Mouse (Mus musculus) erythroblast, embryonic 14.5 days (primary cell): ENCODE data around the gene AL732309.1. TPM values are rescaled to one million over a fixed set of nuclear protein-coding genes. Genes with fewer than 3 reads are reported as not detected.

ENCODE experiments used
- H3K27me3 ChIP-seq: 2 replicates; pipeline ENCODE4 v1.6.1; 2012; ENCODE audit warnings: inconsistent platforms; ENCODE audit not compliant: control insufficient read depth
- H3K36me3 ChIP-seq: 2 replicates; pipeline ENCODE4 v1.6.1; 2012; ENCODE audit warnings: mild to moderate bottlenecking, inconsistent platforms; ENCODE audit not compliant: control insufficient read depth
- H3K4me1 ChIP-seq: 2 replicates; pipeline ENCODE4 v1.6.1; 2012; ENCODE audit warnings: inconsistent platforms; ENCODE audit not compliant: control insufficient read depth
- H3K4me3 ChIP-seq: replicated peaks from 2 replicates; pipeline ENCODE3; 2012; ENCODE audit warnings: moderate library complexity, mild to moderate bottlenecking, inconsistent platforms
- H3K9me3 ChIP-seq: 2 replicates; pipeline ENCODE4 v1.6.1; 2012; ENCODE audit warnings: low read length, inconsistent platforms, mixed read lengths; ENCODE audit not compliant: control insufficient read depth
- GATA1 ChIP-seq: IDR thresholded peaks from 2 replicates; pipeline ENCODE4 v1.6.1; 2012; ENCODE audit warnings: low read length, inconsistent platforms, mixed read lengths
- TAL1 ChIP-seq: IDR thresholded peaks from 3 replicates; pipeline ENCODE4 v1.6.1; 2012; ENCODE audit warnings: low read length, inconsistent platforms, mixed read lengths
- polyA plus RNA-seq: library from polyadenylated mRNA; stranded (reverse); fragments of >175 nt; gene quantifications from 2 replicates; pipeline ENCODE4 v1.2.3, GENCODE M21; 2012

Gene AL732309.1
- polyA plus RNA-seq, 1 experiment = 0.06 TPM

DNA sequence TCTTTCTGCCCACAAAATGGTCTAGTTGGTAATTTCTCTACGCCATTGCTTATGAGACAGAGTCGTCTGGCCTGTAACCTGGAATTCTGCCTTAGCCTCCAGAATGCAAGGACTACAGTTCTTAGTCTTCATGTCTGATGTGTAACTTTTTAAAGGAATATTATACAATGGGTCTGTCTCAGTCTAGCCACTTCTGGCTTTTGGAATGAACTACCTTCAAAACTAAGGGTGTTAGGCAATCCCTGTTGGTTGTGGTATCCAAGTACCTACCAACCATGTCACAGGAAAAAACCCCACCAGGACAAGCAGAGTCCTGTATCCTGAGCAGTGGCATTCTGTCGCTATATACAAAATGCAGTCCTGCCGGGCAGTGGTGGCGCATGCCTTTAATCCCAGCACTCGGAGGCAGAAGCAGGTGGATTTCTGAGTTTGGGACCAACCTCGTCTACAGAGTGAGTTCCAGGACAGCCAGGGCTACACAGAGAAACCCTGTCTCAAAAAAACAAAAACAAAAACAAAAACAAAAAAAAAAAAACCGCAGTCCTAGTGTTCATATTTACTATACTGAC lies 20.8 kb downstream of the AL732309.1 start:
- peak overlapping the region; percentile 66 for H3K4me3 ChIP-seq
- peaks cover 2% of the 10 kb centered on the region for H3K27me3 ChIP-seq
- peaks cover 56% of the 10 kb centered on the region for H3K4me1 ChIP-seq
- peaks cover 34% of the 10 kb centered on the region for H3K36me3 ChIP-seq
- no peaks in the 10 kb centered on the region for H3K9me3 ChIP-seq
- TF ChIP-seq GATA1 (no peak), TAL1 (no peak)

DNA sequence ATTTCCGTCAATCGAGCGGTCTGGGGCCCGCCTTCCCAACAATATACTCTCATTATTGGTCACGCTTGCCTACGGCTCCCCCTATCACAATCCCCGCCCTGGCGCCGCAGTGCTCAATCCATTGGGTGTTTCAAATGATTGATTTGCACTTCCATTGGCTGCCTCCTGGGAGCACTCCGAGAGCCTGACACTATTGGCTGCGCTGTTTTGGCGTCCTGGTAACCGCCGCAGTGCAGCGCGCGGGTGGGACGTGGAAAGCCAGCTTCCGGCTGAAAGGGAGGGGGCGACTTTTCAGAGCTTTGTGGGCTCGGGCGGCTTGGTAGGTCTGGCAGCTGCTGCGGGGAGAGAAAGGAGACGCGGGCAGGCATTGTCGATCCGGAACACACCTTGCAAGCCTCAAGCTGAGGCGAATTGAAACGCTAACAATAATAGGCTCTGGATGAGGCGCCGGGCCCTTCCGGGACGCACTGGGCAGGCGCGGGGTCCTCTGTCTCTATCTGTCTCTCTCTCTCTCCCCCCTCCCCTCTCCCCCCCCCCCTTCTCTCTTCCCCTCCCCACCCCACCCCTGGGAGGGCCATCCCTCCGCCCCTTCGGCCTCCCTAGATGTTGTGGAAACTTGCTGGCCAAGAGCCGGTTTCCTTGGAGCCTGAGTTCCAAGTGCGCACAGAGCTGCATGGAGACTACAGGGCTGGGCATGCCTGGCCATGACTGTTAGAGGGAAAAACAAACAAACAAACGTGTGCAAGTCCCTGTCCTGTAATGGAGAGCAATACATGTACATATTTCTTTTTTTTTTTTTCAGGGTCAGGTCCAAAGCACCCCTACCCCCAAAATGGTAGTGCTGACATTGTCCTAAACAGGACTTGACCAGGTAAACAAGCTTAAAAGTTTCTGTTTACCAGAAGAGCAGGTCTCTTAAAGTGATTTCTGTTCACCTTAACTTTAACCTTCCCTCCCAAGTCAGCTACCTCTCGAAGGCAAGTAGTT lies 21.6 kb downstream of the AL732309.1 start:
- TF ChIP-seq GATA1 (no peak), TAL1 (no peak)
- H3K4me1 ChIP-seq = peaks cover 60% of the 10 kb centered on the region
- peak overlapping the region; percentile 66 for H3K4me3 ChIP-seq
- H3K27me3 ChIP-seq = no peaks in the 10 kb centered on the region
- H3K9me3 ChIP-seq = no peaks in the 10 kb centered on the region
- peaks cover 38% of the 10 kb centered on the region for H3K36me3 ChIP-seq

DNA sequence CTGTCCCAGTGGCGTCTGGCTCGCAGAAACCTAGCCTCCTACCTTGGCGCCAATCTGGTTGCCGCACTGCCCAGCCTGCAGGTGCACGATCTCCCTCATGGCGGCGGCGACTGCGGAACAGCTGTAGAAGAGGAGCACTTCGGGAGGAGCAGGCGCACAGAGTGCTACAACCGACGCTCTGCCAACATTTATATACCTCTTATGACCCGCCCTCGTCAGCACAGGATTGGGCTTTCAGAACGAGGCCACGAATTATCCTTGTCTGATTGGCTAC lies 22.2 kb downstream of the AL732309.1 start, which contains the start of gene Tubb4b:
Tubb4b (minus strand) TSS at position 211 of the 274 bp plus-strand sequence.
- Histone ChIP-seq H3K9me3 (no peaks in the 10 kb centered on the region), H3K4me1 (peaks cover 60% of the 10 kb centered on the region), H3K36me3 (peaks cover 38% of the 10 kb centered on the region), H3K27me3 (no peaks in the 10 kb centered on the region), H3K4me3 (peak within 1 kb of the TSS; percentile 66)
- no peak for TF ChIP-seq TAL1
- TF ChIP-seq GATA1 = no peak

DNA sequence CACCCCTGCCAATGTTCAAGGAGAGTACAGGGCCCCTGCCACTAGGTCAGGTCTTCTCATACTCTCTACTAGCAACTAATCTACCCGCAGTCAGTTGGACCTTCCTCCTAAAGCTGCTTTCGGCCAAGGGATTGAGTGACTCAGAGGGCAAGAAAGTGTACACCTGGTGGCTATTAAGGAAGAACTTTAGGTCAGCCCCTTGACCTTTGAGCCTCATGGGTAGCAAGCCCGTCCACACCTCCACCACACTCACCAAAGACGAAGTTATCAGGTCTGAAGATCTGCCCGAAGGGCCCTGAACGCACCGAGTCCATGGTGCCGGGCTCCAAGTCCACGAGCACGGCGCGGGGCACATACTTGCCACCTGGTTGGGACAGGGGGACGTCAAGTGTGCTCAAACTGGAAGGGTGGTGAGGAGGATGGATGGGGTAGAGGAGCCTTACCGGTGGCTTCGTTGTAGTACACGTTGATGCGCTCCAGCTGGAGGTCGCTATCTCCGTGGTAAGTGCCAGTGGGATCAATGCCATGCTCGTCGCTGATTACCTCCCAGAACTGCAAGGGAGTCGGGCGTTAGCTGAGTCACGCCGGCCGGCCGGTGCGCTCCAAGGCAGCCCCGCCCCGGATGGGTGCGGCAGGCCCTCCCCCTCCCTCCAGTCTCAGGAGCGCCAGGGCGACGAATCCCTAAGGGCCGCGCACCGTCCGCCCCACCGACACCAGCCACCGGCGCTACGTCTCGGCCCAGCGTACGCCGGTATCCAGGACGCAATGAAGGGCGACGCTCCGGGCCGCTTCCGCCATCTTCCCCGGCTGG lies 22.8 kb downstream of the AL732309.1 start:
- TF ChIP-seq GATA1 (peak; percentile 64), TAL1 (peak; percentile 55; the same call in 2 of the 3 replicates)
- no peaks in the 10 kb centered on the region for H3K9me3 ChIP-seq
- H3K4me3 ChIP-seq = peak overlapping the region; percentile 66
- H3K36me3 ChIP-seq = peaks cover 38% of the 10 kb centered on the region
- no peaks in the 10 kb centered on the region for H3K27me3 ChIP-seq
- H3K4me1 ChIP-seq = peaks cover 55% of the 10 kb centered on the region

DNA sequence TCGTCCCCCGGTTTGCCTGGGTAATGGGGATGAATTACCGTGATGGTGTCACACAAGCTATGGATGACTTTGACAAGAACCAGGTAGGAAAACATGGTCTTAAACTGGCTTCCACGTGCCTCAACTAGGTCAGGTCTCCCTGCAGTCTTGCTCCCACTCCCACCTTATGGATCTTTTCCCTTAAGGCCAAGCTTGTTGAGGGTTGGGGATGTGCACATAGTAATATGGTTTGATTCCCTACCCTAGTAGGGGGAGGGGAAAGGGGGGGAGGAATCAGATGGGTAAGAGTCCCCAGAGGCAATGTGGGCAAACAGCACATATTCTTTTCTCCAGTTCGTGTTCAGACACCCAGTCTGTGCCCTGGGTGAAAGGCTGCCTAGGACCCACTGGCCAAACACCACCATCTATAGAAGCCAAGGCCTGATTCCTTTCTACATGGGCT lies 25.3 kb downstream of the AL732309.1 start:
- Histone ChIP-seq H3K27me3 (no peaks in the 10 kb centered on the region; the same call in 1 of the 2 replicates), H3K4me3 (peak overlapping the region; percentile 21), H3K9me3 (no peaks in the 10 kb centered on the region), H3K36me3 (peaks cover 38% of the 10 kb centered on the region), H3K4me1 (peaks cover 36% of the 10 kb centered on the region)
- TF ChIP-seq GATA1 = no peak
- TF ChIP-seq TAL1 = no peak

GRCm38 (mm10) chr2:25218445-25218844 lies 28.2 kb downstream of the AL732309.1 start, which contains the start of gene Fam166a:
Gene Fam166a, plus strand, starts transcription at chr2:25218745.
- H3K4me3 ChIP-seq = no peak within 1 kb of the TSS
- peaks cover 29% of the 10 kb centered on the region for H3K4me1 ChIP-seq
- TF ChIP-seq GATA1 = no peak
- TF ChIP-seq TAL1 = no peak
- H3K9me3 ChIP-seq = no peaks in the 10 kb centered on the region
- peaks cover 1% of the 10 kb centered on the region for H3K27me3 ChIP-seq
- peaks cover 29% of the 10 kb centered on the region for H3K36me3 ChIP-seq

DNA sequence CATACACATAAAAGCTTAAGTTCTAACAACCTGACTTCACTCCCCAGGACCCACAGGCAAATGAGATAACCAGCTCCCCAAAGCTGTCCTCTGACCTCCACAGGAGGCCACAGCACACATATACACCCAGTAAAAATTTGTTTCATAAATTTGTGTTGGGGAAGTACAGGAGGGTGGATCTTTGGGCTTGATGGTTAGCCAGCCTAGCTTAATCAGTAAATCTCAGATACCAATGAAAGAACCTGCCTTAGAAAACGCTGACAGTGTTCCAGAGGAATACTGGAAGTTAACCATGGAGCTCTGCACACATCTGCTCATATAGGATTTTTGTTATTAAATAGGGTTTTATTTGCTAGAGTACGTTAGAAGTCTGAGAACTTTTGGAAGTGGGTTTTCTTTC lies 29.0 kb downstream of the AL732309.1 start:
- peaks cover 22% of the 10 kb centered on the region for H3K36me3 ChIP-seq
- TF ChIP-seq TAL1 = no peak
- no peak for TF ChIP-seq GATA1
- peaks cover 5% of the 10 kb centered on the region for H3K27me3 ChIP-seq
- no peak overlapping the region for H3K4me3 ChIP-seq
- no peaks in the 10 kb centered on the region for H3K9me3 ChIP-seq
- H3K4me1 ChIP-seq = peaks cover 23% of the 10 kb centered on the region

DNA sequence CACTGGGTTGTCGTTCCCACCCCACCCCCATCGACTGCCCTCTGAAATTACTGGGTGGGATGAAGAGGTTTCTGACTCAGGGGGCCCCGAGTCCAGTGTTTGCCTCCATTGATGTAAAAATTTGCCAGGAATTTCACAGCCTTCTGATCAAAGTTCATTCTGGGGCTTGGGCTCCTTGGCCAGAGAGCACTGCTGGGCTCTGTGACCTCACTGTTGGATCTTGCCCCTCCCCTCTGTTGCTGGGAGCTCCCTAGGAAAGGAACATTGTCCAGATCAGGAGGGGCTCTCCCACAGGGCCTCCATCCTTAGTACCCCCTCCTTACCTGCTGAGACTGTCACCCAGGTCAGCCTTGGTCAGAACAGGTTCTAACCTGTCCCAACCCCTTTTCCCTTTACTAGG lies 32.2 kb downstream of the AL732309.1 start, which contains the start of gene Stpg3:
Stpg3 (minus strand) TSS at position 194 of the 400 bp plus-strand sequence.
- Histone ChIP-seq H3K4me1 (peaks cover 29% of the 10 kb centered on the region), H3K9me3 (no peaks in the 10 kb centered on the region)

More for the DNA sequence above, 32.2 kb downstream of the AL732309.1 start, which contains the start of gene Stpg3:
- H3K4me3 ChIP-seq = no peak within 1 kb of the TSS
- peaks cover 5% of the 10 kb centered on the region for H3K27me3 ChIP-seq
- H3K36me3 ChIP-seq = peaks cover 8% of the 10 kb centered on the region
- TF ChIP-seq TAL1 (no peak), GATA1 (no peak)
